Mouse (Mus musculus): ENCODE results near the gene Crbn.

Gene Crbn

GRCm38 (mm10) chr6:106760473-106761218, 39.2 kb downstream of the Crbn start:
- DNase-seq: no peak

GRCm38 (mm10) chr6:106758299-106758698, 41.6 kb downstream of the Crbn start:
- no peak for DNase-seq

- no peak for DNase-seq
Observed at GRCm38 (mm10) chr6:106750291-106750690, 49.6 kb downstream of the Crbn start.

GRCm38 (mm10) chr6:106748887-106749388, 50.9 kb downstream of the Crbn start, which contains the start of gene Il5ra:
TSS of gene Il5ra (minus strand) at chr6:106749037.
- no peak for DNase-seq

- no peak for DNase-seq
Observed at GRCm38 (mm10) chr6:106747804-106748203, 52.1 kb downstream of the Crbn start.

GRCm38 (mm10) chr6:106747251-106747650, 52.6 kb downstream of the Crbn start:
- DNase-seq: no peak

GRCm38 (mm10) chr6:106745673-106746394, 54.0 kb downstream of the Crbn start:
- DNase-seq: no peak

- DNase-seq: no peak
Observed at GRCm38 (mm10) chr6:106743556-106744233, 56.2 kb downstream of the Crbn start.

GRCm38 (mm10) chr6:106740244-106740825, 59.5 kb downstream of the Crbn start:
- no peak for DNase-seq

GRCm38 (mm10) chr6:106738229-106738628, 61.6 kb downstream of the Crbn start:
- DNase-seq: no peak

GRCm38 (mm10) chr6:106732563-106732962, 67.3 kb downstream of the Crbn start:
- DNase-seq: no peak
